Mouse (Mus musculus): ENCODE data around the gene Prl8a6.

The Prl8a6 gene

GRCm38 (mm10) chr13:27438588-27438987 is at the start of gene Prl8a6:
TSS of gene Prl8a6 (minus strand) at chr13:27438688.
- DNase-seq (ENCODE audit: low read depth, low spot score) = no peak

- DNase-seq (ENCODE audit: low read depth, low spot score) = no peak
Measured at GRCm38 (mm10) chr13:27433159-27433558, 5.3 kb downstream of the Prl8a6 start.

GRCm38 (mm10) chr13:27413640-27414039 is 24.8 kb downstream of the Prl8a6 start:
- DNase-seq (ENCODE audit: low read depth, low spot score) = no peak

GRCm38 (mm10) chr13:27399061-27399724 is 39.3 kb downstream of the Prl8a6 start:
- no peak for DNase-seq (ENCODE audit: low read depth, low spot score)

- no peak for DNase-seq (ENCODE audit: low read depth, low spot score)
Measured at GRCm38 (mm10) chr13:27390746-27391145, 47.7 kb downstream of the Prl8a6 start, which contains the start of gene Prl2b1. TSS of gene Prl2b1 (minus strand) at chr13:27390846.
